Mouse (Mus musculus) testis, adult 2 months (tissue): ENCODE measurements around the gene Bcdin3d.

Source experiments
- CTCF ChIP-seq: fragments of 200-500 bp; IDR thresholded peaks from 2 replicates; pipeline ENCODE4 v1.5.1; 2012; ENCODE audit warnings: low read depth, mild to moderate bottlenecking, inconsistent platforms, low read length, moderate library complexity; ENCODE audit not compliant: control insufficient read depth, insufficient read depth, insufficient replicate concordance
- POLR2A ChIP-seq: fragments of 200-500 bp; IDR thresholded peaks from 2 replicates; pipeline ENCODE4 v1.6.1; 2012; ENCODE audit warnings: low read depth, mild to moderate bottlenecking, inconsistent platforms, low read length, moderate library complexity; ENCODE audit not compliant: control insufficient read depth

- TF ChIP-seq CTCF (no peak), POLR2A (no peak)
These were observed 45.1 kb upstream of the Bcdin3d start for GRCm38 (mm10) chr15:99519626-99520025.
